Mouse (Mus musculus) hindbrain, embryonic 14.5 days (tissue): Measurements from ENCODE around the gene Tmem198. TPM values are rescaled to one million over a fixed set of nuclear protein-coding genes. Genes with fewer than 3 reads are reported as not detected.

Source experiments
- ATAC-seq: fragments of 200-750 bp; cut with Nextera tagmentation; 2 replicates; pipeline ENCODE4 v1.8.0; 2017; ENCODE audit warnings: moderate number of reproducible peaks, mild to moderate bottlenecking, moderate TSS enrichment, moderate library complexity; ENCODE audit not compliant: low FRiP score
- DNase-seq: peaks from one replicate; pipeline ENCODE4 v3.0.0-alpha.2; 2015; ENCODE audit warnings: low spot score
- H3K27ac ChIP-seq: fragments of 300-500 bp; sonication (generic); 2 replicates; pipeline ENCODE4 v1.5.1; 2014; ENCODE audit warnings: mild to moderate bottlenecking, moderate library complexity
- H3K27me3 ChIP-seq: fragments of 300-500 bp; sonication (generic); 2 replicates; pipeline ENCODE4 v1.6.1; 2014; ENCODE audit warnings: mild to moderate bottlenecking, low read length, mixed read lengths; ENCODE audit not compliant: control insufficient read depth, insufficient read depth
- H3K36me3 ChIP-seq: fragments of 300-500 bp; sonication (generic); replicated peaks from 2 replicates; pipeline ENCODE4 v1.6.1; 2014; ENCODE audit not compliant: control insufficient read depth, insufficient read depth
- H3K4me1 ChIP-seq: fragments of 300-500 bp; sonication (generic); replicated peaks from 2 replicates; pipeline ENCODE4 v1.6.1; 2014; ENCODE audit warnings: antibody characterized with exemption, low read length, mixed read lengths; ENCODE audit not compliant: control insufficient read depth, insufficient read depth
- H3K4me2 ChIP-seq: fragments of 300-500 bp; sonication (generic); replicated peaks from 2 replicates; pipeline ENCODE4 v1.6.1; 2014; ENCODE audit warnings: mild to moderate bottlenecking, moderate library complexity
- H3K4me3 ChIP-seq: fragments of 300-500 bp; sonication (generic); replicated peaks from 2 replicates; pipeline ENCODE4 v1.5.1; 2014; ENCODE audit warnings: mild to moderate bottlenecking, low read length
- H3K9ac ChIP-seq: fragments of 300-500 bp; sonication (generic); 2 replicates; pipeline ENCODE4 v1.6.1; 2014
- H3K9me3 ChIP-seq: fragments of 300-500 bp; sonication (generic); 2 replicates; pipeline ENCODE4 v1.6.1; 2016; ENCODE audit warnings: low read length; ENCODE audit not compliant: control insufficient read depth
- WGBS: fragments of 180-500 bp; shearing (Covaris S2); extraction: QIAGEN DNeasy Blood & Tissue Kit; methylation state at CpG from one replicate; pipeline ENCODE4 v1.1.7; 2014; 5-methylcytosine and 5-hydroxymethylcytosine counted together
- polyA plus RNA-seq: library from polyadenylated mRNA; unstranded; fragments of >200 nt; fragmentation: Nextera tagmentation; extraction: Ambion mirVana; gene quantifications from 2 replicates; pipeline ENCODE4 v1.2.1, GENCODE M21; 2014

The Tmem198 gene
- polyA plus RNA-seq, 1 experiment from 2014 or later = 37.5 TPM

DNA sequence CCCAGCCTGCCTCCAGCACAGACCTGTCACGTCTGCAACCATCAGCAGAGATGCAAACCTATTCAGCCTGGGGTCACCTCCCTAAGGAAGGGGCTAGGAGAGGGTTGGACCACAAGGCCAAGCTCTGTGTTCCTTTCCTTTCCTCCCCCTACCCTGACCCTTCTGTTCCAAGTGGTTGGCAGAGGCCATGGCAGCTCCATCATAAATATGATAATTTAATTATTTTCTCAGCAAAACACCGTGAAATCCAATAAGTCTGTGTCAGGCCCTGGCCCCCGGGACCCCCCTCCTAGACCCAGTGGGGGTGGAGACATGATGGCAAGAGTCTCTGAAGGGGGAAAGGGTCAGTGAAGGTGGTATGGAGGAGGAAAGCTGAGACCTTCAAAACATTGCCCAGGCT, 35.1 kb upstream of the Tmem198 start:
- no peak overlapping the region for H3K4me3 ChIP-seq
- no peaks in the 10 kb centered on the region for H3K36me3 ChIP-seq
- H3K27ac ChIP-seq = peak overlapping the region; percentile 76
- WGBS = 20% methylated on average over 3 of the region's 3 CpGs
- peaks cover 60% of the 10 kb centered on the region for H3K4me1 ChIP-seq
- peak; percentile 24 for DNase-seq
- no peak for ATAC-seq
- H3K4me2 ChIP-seq = 0 out of 2 replicates have a peak overlapping the region, but pooled peaks have one; percentile 24
- H3K9me3 ChIP-seq = no peaks in the 10 kb centered on the region
- no peak overlapping the region for H3K9ac ChIP-seq
- no peaks in the 10 kb centered on the region for H3K27me3 ChIP-seq

DNA sequence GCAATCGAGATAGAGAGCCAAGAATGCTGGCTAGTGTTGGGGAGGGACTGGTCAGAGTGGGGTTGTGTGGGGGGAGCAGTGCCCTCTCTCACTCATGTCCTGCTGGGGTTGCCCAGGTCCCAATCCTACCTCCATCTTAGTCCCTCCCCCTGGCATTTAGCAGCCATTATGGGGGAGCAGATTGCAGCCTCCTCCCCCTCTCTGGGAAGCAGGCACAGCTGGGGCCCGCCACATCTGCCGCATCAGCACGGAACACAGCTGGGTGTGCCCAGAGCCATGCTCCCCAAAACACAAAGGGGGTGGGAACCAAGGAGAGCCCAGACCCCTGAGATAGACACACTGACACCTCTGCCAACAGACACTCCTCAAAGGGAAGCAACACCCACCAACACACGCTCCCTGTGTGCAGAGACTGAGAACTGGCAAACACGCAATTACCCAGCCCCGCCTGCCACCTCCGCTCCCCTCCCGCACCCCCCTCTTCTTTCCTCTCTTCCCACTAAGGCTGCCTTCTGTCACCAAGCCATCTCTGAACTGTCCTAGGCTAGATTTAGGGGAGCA, 34.1 kb upstream of the Tmem198 start:
- no peak overlapping the region for H3K4me3 ChIP-seq
- H3K27me3 ChIP-seq = 0 out of 2 replicates have a peak, but pooled peaks cover 5% of the 10 kb centered on the region
- H3K36me3 ChIP-seq = no peaks in the 10 kb centered on the region
- ATAC-seq = peak; percentile 21; the same call in 1 of the 2 replicates
- peak; percentile 35 for DNase-seq
- peaks cover 70% of the 10 kb centered on the region for H3K4me1 ChIP-seq
- H3K4me2 ChIP-seq = peak overlapping the region; percentile 24
- H3K9ac ChIP-seq = 0 out of 2 replicates have a peak overlapping the region, but pooled peaks have one; percentile 4
- H3K27ac ChIP-seq = peak overlapping the region; percentile 76
- H3K9me3 ChIP-seq = no peaks in the 10 kb centered on the region
- 9% methylated on average over 9 of the region's 9 CpGs for WGBS

DNA sequence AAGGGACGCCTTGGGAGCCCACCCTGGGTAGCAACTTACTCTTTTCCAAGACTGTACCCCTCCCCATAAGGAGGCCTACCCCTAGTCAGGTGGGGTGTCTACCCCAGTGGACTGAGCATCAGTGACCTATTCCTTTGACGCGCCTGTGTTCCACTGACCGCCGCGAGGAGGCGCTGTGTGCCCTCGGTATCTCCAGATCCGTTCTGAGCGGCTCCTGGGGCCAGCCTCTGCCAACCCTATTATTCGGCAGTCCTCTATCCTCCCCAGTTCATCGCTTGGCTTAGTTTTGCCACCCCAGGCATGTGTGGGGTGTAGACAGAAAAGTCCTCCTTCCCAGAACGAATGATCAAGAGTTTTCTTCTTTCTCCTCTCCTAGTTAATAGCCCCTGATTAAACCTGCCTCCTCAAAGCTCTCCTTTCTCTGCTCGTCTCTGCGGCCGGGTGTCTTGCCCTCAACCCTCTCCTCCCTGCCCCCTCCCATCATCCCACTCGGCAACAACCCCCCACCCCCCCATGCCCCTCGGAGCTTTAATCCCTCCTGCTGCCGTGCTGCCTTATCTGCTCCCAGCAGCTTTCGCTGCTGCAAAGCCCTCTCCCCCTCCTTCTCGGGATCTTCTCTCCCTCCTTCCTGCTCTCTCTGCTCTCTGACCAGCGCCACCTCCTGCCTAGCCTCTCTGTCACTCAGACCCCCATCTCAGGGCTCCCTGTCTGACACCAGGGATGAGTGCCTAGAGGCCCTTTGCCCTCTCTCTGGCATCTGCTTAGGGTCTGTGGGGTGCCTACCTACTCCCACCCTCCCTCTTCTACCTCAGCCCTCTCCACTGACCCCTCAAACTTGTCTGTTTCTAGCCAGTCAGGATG, 33.4 kb upstream of the Tmem198 start:
- Histone ChIP-seq H3K4me2 (peak overlapping the region; percentile 24), H3K9me3 (no peaks in the 10 kb centered on the region), H3K27ac (peak overlapping the region; percentile 76), H3K4me3 (no peak overlapping the region), H3K4me1 (peaks cover 77% of the 10 kb centered on the region), H3K36me3 (no peaks in the 10 kb centered on the region), H3K27me3 (0 out of 2 replicates have a peak, but pooled peaks cover 8% of the 10 kb centered on the region), H3K9ac (no peak overlapping the region)
- 1% methylated on average over 22 of the region's 22 CpGs for WGBS
- peak; percentile 64 for DNase-seq
- no peak for ATAC-seq

DNA sequence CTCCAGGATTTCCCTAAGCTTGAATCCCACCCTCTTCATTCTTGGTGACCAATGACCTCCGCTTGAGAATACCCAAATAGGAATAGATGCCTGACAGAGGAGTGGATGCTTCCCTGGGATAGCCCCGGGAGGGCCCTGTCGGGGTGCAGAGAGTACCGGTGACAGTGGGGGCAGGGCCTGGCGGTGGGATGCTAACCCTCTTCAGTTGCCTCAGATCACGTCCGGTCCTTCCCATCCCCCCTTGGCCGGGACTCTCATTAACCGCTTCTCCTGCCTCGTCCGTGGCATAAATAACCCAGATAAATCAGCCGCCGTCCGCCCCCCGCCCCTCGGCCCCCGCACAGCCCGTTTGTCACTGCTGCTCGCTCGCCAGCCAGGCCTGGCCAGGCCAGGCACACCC, 32.7 kb upstream of the Tmem198 start:
- no peak overlapping the region for H3K9ac ChIP-seq
- ATAC-seq = no peak
- H3K4me3 ChIP-seq = no peak overlapping the region
- no peaks in the 10 kb centered on the region for H3K36me3 ChIP-seq
- 0 out of 2 replicates have a peak, but pooled peaks cover 9% of the 10 kb centered on the region for H3K27me3 ChIP-seq
- H3K4me2 ChIP-seq = peak overlapping the region; percentile 24
- no peaks in the 10 kb centered on the region for H3K9me3 ChIP-seq
- H3K27ac ChIP-seq = peak overlapping the region; percentile 76
- 2% methylated on average over 20 of the region's 20 CpGs for WGBS
- no peak for DNase-seq
- H3K4me1 ChIP-seq = peaks cover 81% of the 10 kb centered on the region

DNA sequence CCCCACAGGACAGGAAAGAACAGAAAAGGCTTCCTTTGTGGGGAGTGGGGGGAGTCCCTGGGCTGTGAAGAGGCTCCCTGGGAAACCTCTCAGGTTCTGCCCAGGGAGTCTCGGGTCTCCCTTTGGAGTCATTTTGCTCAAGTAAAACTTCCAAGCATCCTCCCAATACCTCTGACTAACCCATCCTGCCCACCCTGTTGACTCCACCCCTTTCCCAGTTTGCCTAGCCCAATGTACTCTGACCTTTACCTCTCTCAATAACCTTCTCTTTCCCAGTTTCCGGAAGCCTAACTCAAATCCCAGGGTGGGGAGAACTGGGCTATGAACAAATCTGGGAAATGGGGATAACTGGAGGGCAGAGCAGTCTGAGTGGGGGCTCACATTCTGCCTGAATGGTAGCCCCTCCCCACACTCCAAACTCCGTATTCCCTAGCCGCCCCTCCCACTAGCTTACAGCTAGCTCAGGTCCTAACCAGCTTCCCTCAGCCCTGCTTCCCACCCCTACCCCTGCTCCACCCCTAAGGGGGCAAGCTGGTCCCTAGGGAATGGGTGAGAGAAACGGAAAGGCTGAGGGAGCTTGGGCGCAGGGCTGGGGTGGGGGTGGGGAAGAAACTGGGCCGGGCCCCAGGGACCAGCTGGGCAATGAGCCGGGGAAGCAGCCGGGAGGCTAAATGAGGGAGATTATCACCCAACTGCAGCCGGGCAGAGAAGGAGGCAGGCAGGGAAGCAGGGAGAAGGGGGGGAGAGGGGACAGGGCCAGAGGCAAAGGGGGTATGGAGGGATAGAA, 31.9 kb upstream of the Tmem198 start:
- Histone ChIP-seq H3K9me3 (no peaks in the 10 kb centered on the region), H3K4me2 (peak overlapping the region; percentile 69), H3K27ac (peak overlapping the region; percentile 76), H3K4me1 (peaks cover 82% of the 10 kb centered on the region), H3K36me3 (no peaks in the 10 kb centered on the region), H3K4me3 (no peak overlapping the region), H3K9ac (0 out of 2 replicates have a peak overlapping the region, but pooled peaks have one; percentile 26), H3K27me3 (peaks cover 17% of the 10 kb centered on the region; the same call in 1 of the 2 replicates)
- WGBS = 6% methylated on average over 10 of the region's 10 CpGs
- DNase-seq (no peak), ATAC-seq (no peak)

DNA sequence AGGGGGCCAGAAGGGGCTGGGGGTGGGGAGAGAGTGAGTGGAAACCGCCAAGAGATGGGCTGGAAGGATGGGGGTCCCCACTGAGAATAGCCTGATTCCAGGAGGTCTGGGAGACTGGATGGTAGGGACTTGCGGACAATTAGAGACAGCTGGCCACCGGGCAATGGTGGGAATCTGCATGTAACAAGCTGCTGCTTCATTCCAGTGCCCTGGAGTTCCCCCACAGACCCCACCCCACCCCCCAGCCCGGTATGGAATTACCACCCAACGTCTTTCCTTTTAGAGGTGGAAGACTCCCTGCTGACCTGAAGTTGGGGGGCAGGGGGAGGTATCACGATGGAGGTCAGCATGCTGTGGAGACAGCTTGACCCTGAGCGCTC, 31.3 kb upstream of the Tmem198 start:
- no peak for ATAC-seq
- H3K9me3 ChIP-seq = no peaks in the 10 kb centered on the region
- under 1% methylated on average over 7 of the region's 7 CpGs for WGBS
- H3K4me3 ChIP-seq = no peak overlapping the region
- no peaks in the 10 kb centered on the region for H3K36me3 ChIP-seq
- peak overlapping the region; percentile 76 for H3K27ac ChIP-seq
- H3K4me1 ChIP-seq = peaks cover 80% of the 10 kb centered on the region
- H3K4me2 ChIP-seq = peak overlapping the region; percentile 69
- peaks cover 17% of the 10 kb centered on the region; the same call in 1 of the 2 replicates for H3K27me3 ChIP-seq
- peak overlapping the region; percentile 26; the same call in 1 of the 2 replicates for H3K9ac ChIP-seq
- DNase-seq = no peak

DNA sequence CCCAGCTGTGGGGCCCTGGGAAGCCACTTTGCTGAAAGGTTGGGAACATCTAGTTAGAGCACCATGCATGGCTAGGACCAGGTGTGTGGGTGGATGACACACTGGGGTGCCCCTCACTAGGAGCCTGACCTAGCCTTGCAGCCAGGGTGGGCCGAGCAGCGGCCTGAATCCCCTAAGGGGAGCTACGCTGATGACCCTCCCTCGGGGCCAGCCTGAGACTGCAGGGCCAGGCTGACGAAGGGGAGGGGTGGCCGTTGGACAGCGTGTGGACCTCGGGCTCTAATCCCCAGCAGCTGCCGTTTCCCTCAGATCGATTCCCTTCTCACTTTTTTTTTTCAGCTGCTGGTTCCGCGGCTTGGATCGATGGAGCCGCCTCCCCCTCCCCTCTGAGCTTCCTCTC, 30.4 kb upstream of the Tmem198 start:
- no peak for ATAC-seq
- Histone ChIP-seq H3K4me1 (peaks cover 71% of the 10 kb centered on the region), H3K9me3 (no peaks in the 10 kb centered on the region), H3K4me3 (0 out of 2 replicates have a peak overlapping the region, but pooled peaks have one; percentile 1), H3K27ac (peak overlapping the region; percentile 69), H3K36me3 (no peaks in the 10 kb centered on the region), H3K27me3 (peaks cover 17% of the 10 kb centered on the region; the same call in 1 of the 2 replicates), H3K9ac (no peak overlapping the region), H3K4me2 (peak overlapping the region; percentile 69)
- under 1% methylated on average over 13 of the region's 14 CpGs for WGBS
- DNase-seq = no peak

DNA sequence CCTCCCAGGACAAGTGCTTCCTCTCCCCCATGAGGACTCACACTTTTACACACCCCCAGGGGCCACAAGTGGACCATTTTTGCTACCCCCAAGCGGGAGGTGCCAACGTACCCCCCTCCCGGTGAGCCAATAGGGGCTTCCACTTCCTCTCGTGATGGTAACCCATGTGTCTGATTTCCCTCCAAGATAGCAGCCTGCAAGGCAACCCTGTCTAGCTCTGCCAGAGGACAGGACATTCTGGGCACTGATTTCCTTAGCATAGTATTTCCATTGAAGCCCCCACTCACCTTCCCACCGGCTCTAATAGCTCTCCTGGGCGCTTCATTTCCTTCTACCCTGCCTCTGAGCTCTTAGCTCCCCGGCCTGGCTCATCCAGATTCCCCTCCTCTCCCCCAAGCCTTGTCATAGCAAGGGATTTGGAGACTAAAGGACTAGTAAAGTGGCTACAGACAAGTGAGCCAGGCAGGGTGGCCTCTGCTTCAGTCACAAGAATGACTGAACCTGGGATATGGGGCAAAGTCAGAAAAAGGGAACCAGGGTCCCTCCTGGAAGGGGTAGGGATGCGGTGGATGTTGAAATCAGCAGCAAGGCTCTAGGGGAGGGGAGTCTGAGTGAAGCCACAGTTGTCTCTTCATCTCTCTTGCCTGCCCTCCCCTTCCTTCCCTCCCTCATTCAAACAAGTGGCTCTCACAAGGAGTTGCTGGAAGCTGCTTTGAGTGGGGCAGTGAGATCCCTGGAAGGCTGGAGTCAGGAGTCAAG, 29.8 kb upstream of the Tmem198 start:
- peak overlapping the region; percentile 64; the same call in 1 of the 2 replicates for H3K9ac ChIP-seq
- 2% methylated on average over 8 of the region's 8 CpGs for WGBS
- DNase-seq = no peak

More for the DNA sequence above, 29.8 kb upstream of the Tmem198 start:
- Histone ChIP-seq H3K4me2 (peak overlapping the region; percentile 69), H3K9me3 (no peaks in the 10 kb centered on the region), H3K27ac (peak overlapping the region; percentile 62; the same call in 1 of the 2 replicates), H3K4me3 (peak overlapping the region; percentile 34), H3K36me3 (no peaks in the 10 kb centered on the region), H3K27me3 (peaks cover 17% of the 10 kb centered on the region; the same call in 1 of the 2 replicates), H3K4me1 (peaks cover 68% of the 10 kb centered on the region)
- no peak for ATAC-seq
